Comparison of ENCODE assay signal across 23 mouse cellular contexts in genomic region chr3:118465611-118466010, GRCm38 (mm10).
DNase-seq lines count a peak whose midpoint lies in the region; ATAC-seq lines count a peak whose summit lies in the region.
"Had no signal": no experiment of that assay in that cellular context is flagged by ENCODE, and none has a peak within 500 bp of the region (broad histone marks: within the 10 kb centered on the region; RNA-seq: fewer than 3 reads in every experiment).

No protein-coding gene starts in this region.

- WGBS in forebrain, embryonic 16.5 days: 68% methylated on average over 2 of the region's 2 CpGs
- WGBS in forebrain, embryonic 11.5 days: 91% methylated on average over 2 of the region's 2 CpGs

- H3K27me3 ChIP-seq in forebrain, embryonic 16.5 days (replicated peaks; ENCODE audit: control insufficient read depth, insufficient read depth, low read length): no peaks in the 10 kb centered on the region
- H3K27me3 ChIP-seq in forebrain, embryonic 11.5 days (ENCODE audit: control insufficient read depth, insufficient read depth, low read length): no peaks in the 10 kb centered on the region
- H3K27me3 ChIP-seq: CH12.LX; embryonic facial prominence, embryonic 12.5 days; forebrain, embryonic 12.5 days; Patski had no signal

- ATAC-seq in forebrain, embryonic 16.5 days: 0 out of 2 replicates have a peak, but pooled peaks have one; percentile 18
- ATAC-seq in forebrain, embryonic 11.5 days (replicated peaks; ENCODE audit: low FRiP score): no peak
- peak; percentile 77 for ATAC-seq in frontal cortex, adult (ENCODE audit: low TSS enrichment)
- ATAC-seq: activated CD4-positive, CD25-positive, alpha-beta regulatory T cell, adult 4 months; CD4-positive, CD25-positive, alpha-beta regulatory T cell, adult 4 months; forebrain, embryonic 14.5 days; Patski had no signal

- no peak overlapping the region for H3K4me3 ChIP-seq in forebrain, embryonic 16.5 days (replicated peaks; ENCODE audit: low read length)
- H3K4me3 ChIP-seq in forebrain, embryonic 11.5 days (ENCODE audit: low read depth, low read length): no peak overlapping the region
- H3K4me3 ChIP-seq: embryonic facial prominence, embryonic 10.5 days; embryonic facial prominence, embryonic 12.5 days; forebrain, embryonic 12.5 days had no signal

- no peak overlapping the region for H3K4me2 ChIP-seq in forebrain, embryonic 16.5 days (ENCODE audit: low read length)
- no peak overlapping the region for H3K4me2 ChIP-seq in forebrain, embryonic 11.5 days (ENCODE audit: low read depth, low read length, severe bottlenecking)
- H3K4me2 ChIP-seq: embryonic facial prominence, embryonic 12.5 days; forebrain, embryonic 12.5 days had no signal

- 0 out of 2 replicates have a peak, but pooled peaks cover 6% of the 10 kb centered on the region for H3K4me1 ChIP-seq in forebrain, embryonic 16.5 days (replicated peaks; ENCODE audit: control insufficient read depth, insufficient read depth, low read length)
- H3K4me1 ChIP-seq in forebrain, embryonic 11.5 days (replicated peaks; ENCODE audit: control insufficient read depth, insufficient read depth, low read length): no peaks in the 10 kb centered on the region
- H3K4me1 ChIP-seq: embryonic facial prominence, embryonic 10.5 days; embryonic facial prominence, embryonic 12.5 days; forebrain, embryonic 12.5 days had no signal

- no peak for DNase-seq in forebrain, embryonic 11.5 days (ENCODE audit: low spot score)
- DNase-seq in frontal cortex, postnatal 10 days (ENCODE audit: low spot score in 2 of 2): no peak
- DNase-seq in brain, embryonic 18.5 days (ENCODE audit: low read depth, low spot score): peak; percentile 24
- DNase-seq: adrenal gland, adult 8-10 months; adrenal gland, postnatal 14 days; adrenal gland, postnatal 36 days; B cell, adult 2 months; cerebellum, adult 11-12 months; cerebellum, adult 2 months; cerebellum, adult 9-10 months; cerebellum, postnatal 10 days; cerebellum, postnatal 25 days had no signal

- no peak overlapping the region for H3K9ac ChIP-seq in forebrain, embryonic 16.5 days (replicated peaks; ENCODE audit: low read depth, low read length)
- no peak overlapping the region for H3K9ac ChIP-seq in forebrain, embryonic 11.5 days (ENCODE audit: low read length)
- H3K9ac ChIP-seq: embryonic facial prominence, embryonic 12.5 days; forebrain, embryonic 12.5 days had no signal

- H3K27ac ChIP-seq in forebrain, embryonic 16.5 days (ENCODE audit: low read length): no peak overlapping the region
- H3K27ac ChIP-seq in forebrain, embryonic 11.5 days (ENCODE audit: low read depth, low read length): no peak overlapping the region
- H3K27ac ChIP-seq: embryonic facial prominence, embryonic 10.5 days; embryonic facial prominence, embryonic 12.5 days; forebrain, embryonic 12.5 days had no signal

- peaks cover 4% of the 10 kb centered on the region; the same call in 1 of the 2 replicates for H3K36me3 ChIP-seq in forebrain, embryonic 16.5 days (ENCODE audit: control insufficient read depth, insufficient read depth)
- no peaks in the 10 kb centered on the region for H3K36me3 ChIP-seq in forebrain, embryonic 11.5 days (ENCODE audit: control insufficient read depth, insufficient read depth, low read length)
- H3K36me3 ChIP-seq: embryonic facial prominence, embryonic 10.5 days; embryonic facial prominence, embryonic 12.5 days; forebrain, embryonic 12.5 days; G1E had no signal

- H3K9me3 ChIP-seq in forebrain, embryonic 16.5 days (ENCODE audit: control insufficient read depth, low read length): no peaks in the 10 kb centered on the region
- H3K9me3 ChIP-seq in forebrain, embryonic 11.5 days (ENCODE audit: control insufficient read depth, low read length): no peaks in the 10 kb centered on the region
- H3K9me3 ChIP-seq: embryonic facial prominence, embryonic 10.5 days; embryonic facial prominence, embryonic 12.5 days; forebrain, embryonic 12.5 days had no signal
